Mouse (Mus musculus) CH12.LX (cell line): ENCODE measurements around the gene Isoc2a. TPM values are rescaled to one million over a fixed set of nuclear protein-coding genes. Genes with fewer than 3 reads are reported as not detected.
A peak's percentile ranks its signal among the peaks of the same experiment; 100 is the strongest.

Source experiments
- DNase-seq: peaks from one replicate; pipeline ENCODE4 v3.0.0-alpha.2; 2013; ENCODE audit errors: extremely low read depth
- H3K27ac ChIP-seq: 2 replicates; pipeline ENCODE4 v1.5.1; 2012; ENCODE audit warnings: low read depth, mild to moderate bottlenecking, control low read depth, moderate library complexity; ENCODE audit not compliant: insufficient read depth
- H3K27me3 ChIP-seq: replicated peaks from 2 replicates; pipeline ENCODE3; 2012; ENCODE audit warnings: inconsistent platforms
- H3K36me3 ChIP-seq, 2 experiments: replicated peaks in 1 of 2; 2 replicates each; pipeline versions ENCODE3 to v1.6.1; 2012; ENCODE audit warnings: inconsistent platforms in 1 of 2, low read length in 1 of 2, mild to moderate bottlenecking in 1 of 2, mixed read lengths in 1 of 2, moderate library complexity in 1 of 2; ENCODE audit not compliant: control insufficient read depth in 1 of 2, insufficient read depth in 1 of 2
- H3K4me1 ChIP-seq, 2 experiments: 2 replicates each; pipeline ENCODE4 v1.6.1; 2012; ENCODE audit warnings: inconsistent platforms in 1 of 2, moderate library complexity in 1 of 2; ENCODE audit not compliant: insufficient read depth in 2 of 2, control insufficient read depth in 1 of 2
- H3K4me2 ChIP-seq: 2 replicates; pipeline ENCODE4 v1.6.1; 2012; ENCODE audit warnings: low read depth, mild to moderate bottlenecking, control low read depth; ENCODE audit not compliant: poor library complexity, insufficient read depth, severe bottlenecking
- H3K4me3 ChIP-seq, 3 experiments: fragments of 150-350 bp in 1 of 3; sonication (generic) in 1 of 3; replicated peaks in 1 of 3; 2 replicates each; pipeline versions ENCODE3 to v1.5.1; 2011 to 2012; ENCODE audit warnings: low read depth in 2 of 3, low read length in 2 of 3, mild to moderate bottlenecking in 2 of 3, moderate library complexity in 2 of 3, control low read depth in 1 of 3, improper control_type of control experiment in 1 of 3, inconsistent platforms in 1 of 3, mixed read lengths in 1 of 3; ENCODE audit not compliant: poor library complexity in 1 of 3
- H3K79me2 ChIP-seq: replicated peaks from 2 replicates; pipeline ENCODE4 v1.6.1; 2012; ENCODE audit warnings: mild to moderate bottlenecking, moderate library complexity; ENCODE audit not compliant: control insufficient read depth, poor library complexity, insufficient read depth, severe bottlenecking; ENCODE audit errors: extremely low read depth
- H3K9ac ChIP-seq: 2 replicates; pipeline ENCODE4 v1.6.1; 2012; ENCODE audit warnings: low read depth, mild to moderate bottlenecking, control low read depth, moderate library complexity; ENCODE audit not compliant: insufficient read depth
- H3K9me3 ChIP-seq: replicated peaks from 2 replicates; pipeline ENCODE3; 2012; ENCODE audit warnings: low read length, inconsistent platforms, mixed read lengths
- CHD2 ChIP-seq: IDR thresholded peaks from 2 replicates; pipeline ENCODE4 v1.6.1; 2011; ENCODE audit warnings: low read length, improper control_type of control experiment
- CTCF ChIP-seq, 2 experiments: IDR thresholded peaks in 1 of 2; conservative IDR thresholded peaks in 1 of 2; 2 replicates each; pipeline ENCODE4 v1.5.1; 2011 to 2012; ENCODE audit warnings: low read depth in 2 of 2, low read length in 2 of 2, improper control_type of control experiment in 1 of 2, inconsistent platforms in 1 of 2, mild to moderate bottlenecking in 1 of 2, moderate library complexity in 1 of 2
- E2F4 ChIP-seq: IDR thresholded peaks from 2 replicates; pipeline ENCODE4 v1.6.1; 2011; ENCODE audit warnings: low read depth, low read length, improper control_type of control experiment; ENCODE audit not compliant: insufficient replicate concordance
- EP300 ChIP-seq: IDR thresholded peaks from 2 replicates; pipeline ENCODE4 v1.6.1; 2011; ENCODE audit warnings: low read length, improper control_type of control experiment
- ETS1 ChIP-seq: conservative IDR thresholded peaks from 2 replicates; pipeline ENCODE4 v1.6.1; 2012; ENCODE audit warnings: low read depth, mild to moderate bottlenecking, inconsistent platforms, low read length, improper control_type of control experiment, moderate library complexity
- HCFC1 ChIP-seq: IDR thresholded peaks from 2 replicates; pipeline ENCODE4 v1.6.1; 2012; ENCODE audit warnings: low read depth, mild to moderate bottlenecking, inconsistent platforms, low read length, improper control_type of control experiment
- JUN ChIP-seq: IDR thresholded peaks from 2 replicates; pipeline ENCODE4 v1.6.1; 2011; ENCODE audit warnings: low read depth, mild to moderate bottlenecking, low read length, improper control_type of control experiment, moderate library complexity; ENCODE audit not compliant: insufficient read depth
- MXI1 ChIP-seq: IDR thresholded peaks from 2 replicates; pipeline ENCODE4 v1.6.1; 2011; ENCODE audit warnings: mild to moderate bottlenecking, low read depth, low read length, improper control_type of control experiment
- NRF1 ChIP-seq: IDR thresholded peaks from 2 replicates; pipeline ENCODE4 v1.6.1; 2014; ENCODE audit warnings: low read depth, mild to moderate bottlenecking, inconsistent platforms, low read length, improper control_type of control experiment, moderate library complexity
- RAD21 ChIP-seq: IDR thresholded peaks from 2 replicates; pipeline ENCODE4 v1.6.1; 2011; ENCODE audit warnings: low read depth, mild to moderate bottlenecking, low read length, improper control_type of control experiment, moderate library complexity
- SMC3 ChIP-seq: IDR thresholded peaks from 2 replicates; pipeline ENCODE4 v1.6.1; 2011; ENCODE audit warnings: low read depth, low read length, improper control_type of control experiment
- TCF12 ChIP-seq: IDR thresholded peaks from 2 replicates; pipeline ENCODE4 v1.6.1; 2014; ENCODE audit warnings: low read depth, mild to moderate bottlenecking, inconsistent platforms, low read length, improper control_type of control experiment
- UBTF ChIP-seq: IDR thresholded peaks from 2 replicates; pipeline ENCODE4 v1.6.1; 2012; ENCODE audit warnings: low read depth, mild to moderate bottlenecking, inconsistent platforms, low read length, improper control_type of control experiment, moderate library complexity
- USF1 ChIP-seq: IDR thresholded peaks from 2 replicates; pipeline ENCODE4 v1.6.1; 2014; ENCODE audit warnings: low read depth, mild to moderate bottlenecking, inconsistent platforms, low read length, improper control_type of control experiment
- USF2 ChIP-seq: conservative IDR thresholded peaks from 2 replicates; pipeline ENCODE4 v1.6.1; 2011; ENCODE audit warnings: low read depth, low read length, improper control_type of control experiment
- ZNF384 ChIP-seq: IDR thresholded peaks from 2 replicates; pipeline ENCODE4 v1.6.1; 2012; ENCODE audit warnings: low read depth, low read length, improper control_type of control experiment, inconsistent platforms
- dilution Hi-C: fragments of 300-500 bp; cut with MboI; formaldehyde crosslinking; loops from 2 replicates; pipeline ENCODE4 v1.14.3; 2020; ENCODE audit warnings: low sequenced_read_pairs; ENCODE audit not compliant: extremely low pct_unique_long_range_greater_than_20kb, extremely low pct_ligation_motif_present
- in situ Hi-C: fragments of 300-500 bp; cut with MboI; formaldehyde crosslinking; loops from 3 replicates; pipeline ENCODE4 v1.14.3; 2019; ENCODE audit warnings: low sequenced_read_pairs, low pct_ligation_motif_present, low pct_unique_long_range_greater_than_20kb, mixed read lengths
- polyA plus RNA-seq: library from polyadenylated mRNA; unstranded; fragments of >175 nt; gene quantifications from 2 replicates; pipeline ENCODE4 v1.2.1, GENCODE M21; 2012; ENCODE audit warnings: low read depth; ENCODE audit not compliant: insufficient read length
- total RNA-seq, 2 experiments: library from RNA; depleted of rRNA; stranded (reverse); fragments of 300-350 nt in 1 of 2; fragments of >200 nt in 1 of 2; gene quantifications; 2 replicates each; pipeline ENCODE4 v1.2.3; 2012 to 2014

Gene Isoc2a
- total and polyA plus RNA-seq, 3 experiments: 8.4 to 15.4 (median 12.9) TPM

DNA sequence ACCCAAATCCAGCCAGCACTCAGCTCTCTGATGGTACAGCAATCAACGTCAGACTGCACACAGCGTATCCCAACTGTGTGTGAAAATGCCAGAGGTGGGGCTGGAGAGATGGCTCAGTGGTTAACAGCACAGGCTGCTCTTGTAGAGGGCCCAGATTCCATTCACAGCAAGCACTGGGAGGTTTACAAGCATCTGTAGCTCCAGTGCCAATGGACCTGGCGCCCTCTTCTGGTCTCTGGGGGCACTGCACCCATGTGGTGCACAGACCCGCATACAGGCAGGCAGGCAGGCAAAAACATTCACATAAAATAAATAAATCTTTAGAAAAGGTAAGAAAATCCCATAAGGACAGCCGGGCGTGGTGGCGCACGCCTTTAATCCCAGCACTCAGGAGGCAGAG is 24.2 kb downstream of the Isoc2a start:
- TF ChIP-seq SMC3: peak; percentile 45
- peak; percentile 36 for TF ChIP-seq RAD21
- peak in 1 of 2 experiments; percentile 59; a peak in 2 of 4 replicates for TF ChIP-seq CTCF (conservative IDR thresholded peaks at IDR 0.05 in 1 of 2, IDR thresholded peaks at IDR 0.05 in 1 of 2; ENCODE audit: low read depth in 2 of 2, low read length in 2 of 2)
- TF ChIP-seq MXI1: no peak
- Histone ChIP-seq H3K4me1 (no peaks in the 10 kb centered on the region), H3K9me3 (peaks cover 3% of the 10 kb centered on the region), H3K4me3 (no peak overlapping the region), H3K9ac (no peak overlapping the region), H3K36me3 (peaks cover 0 to 11% of the 10 kb centered on the region in 2 experiments), H3K79me2 (no peaks in the 10 kb centered on the region), H3K4me2 (no peak overlapping the region), H3K27ac (no peak overlapping the region), H3K27me3 (no peaks in the 10 kb centered on the region)
- DNase-seq: peak; percentile 27
- in situ Hi-C loops (no loop called here), dilution Hi-C loops (no loop called here)

DNA sequence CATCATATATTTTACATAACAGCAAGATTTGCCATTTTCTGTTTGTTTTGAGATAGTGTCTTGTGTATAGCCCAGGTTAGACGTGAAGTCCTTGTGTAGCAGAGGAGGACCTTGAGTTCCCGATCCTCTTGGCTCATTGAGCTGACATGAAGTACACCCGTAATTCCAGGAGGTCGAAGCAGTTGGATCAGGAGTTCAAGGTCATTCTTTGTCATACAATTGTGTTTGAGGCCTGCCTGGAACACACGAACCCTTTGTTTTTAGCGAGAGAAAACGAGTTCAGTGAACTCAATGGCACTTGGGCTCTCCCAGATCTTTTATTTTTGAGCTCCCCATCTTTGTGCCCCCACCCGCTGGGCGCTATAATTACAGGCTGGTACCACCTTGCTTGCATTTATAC is 25.5 kb downstream of the Isoc2a start:
- Histone ChIP-seq H3K4me1 (no peaks in the 10 kb centered on the region), H3K27ac (no peak overlapping the region), H3K36me3 (peaks cover 0 to 2% of the 10 kb centered on the region in 2 experiments), H3K4me3 (no peak overlapping the region), H3K9ac (no peak overlapping the region), H3K9me3 (peaks cover 3% of the 10 kb centered on the region), H3K27me3 (peaks cover 1% of the 10 kb centered on the region), H3K79me2 (no peaks in the 10 kb centered on the region), H3K4me2 (no peak overlapping the region)
- no peak for DNase-seq
- TF ChIP-seq JUN (no peak), RAD21 (no peak), UBTF (no peak), HCFC1 (no peak), USF2 (no peak), E2F4 (no peak)
- in situ Hi-C loops: no loop called here
- dilution Hi-C loops: no loop called here

DNA sequence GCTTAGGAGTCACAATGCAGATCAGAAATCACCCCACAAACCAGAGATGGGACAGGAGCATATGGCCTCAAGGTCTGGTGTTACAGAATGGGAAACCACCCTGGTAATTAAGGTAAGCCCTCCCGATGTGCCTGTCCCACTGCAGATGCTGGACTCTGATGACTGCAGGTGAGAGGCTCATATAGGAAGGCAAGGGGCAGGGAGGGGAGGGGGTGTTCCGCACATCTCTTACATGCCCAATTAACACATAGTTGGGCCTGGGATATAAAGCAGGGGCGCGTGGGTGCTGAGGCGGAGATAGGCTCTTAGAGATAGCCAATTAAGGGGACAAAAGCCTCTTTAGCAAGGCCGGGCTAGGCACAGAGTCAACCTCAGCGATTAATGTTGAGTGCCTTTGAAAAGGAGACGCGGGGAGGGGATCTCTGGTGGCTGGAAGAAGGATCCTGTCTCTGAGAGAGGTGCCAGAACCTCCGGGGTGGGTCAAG is 29.6 kb downstream of the Isoc2a start, which contains the start of gene Gm36210:
Gene Gm36210 (minus strand): TSS at position 51 of the 485 bp plus-strand sequence.
- Histone ChIP-seq H3K4me2 (no peak within 1 kb of the TSS), H3K79me2 (no peaks in the 10 kb centered on the region), H3K9ac (no peak within 1 kb of the TSS), H3K4me3 (no peak within 1 kb of the TSS), H3K4me1 (no peaks in the 10 kb centered on the region), H3K36me3 (no peaks in the 10 kb centered on the region), H3K27ac (no peak within 1 kb of the TSS), H3K27me3 (peaks cover 1% of the 10 kb centered on the region), H3K9me3 (no peaks in the 10 kb centered on the region)
- no peak for TF ChIP-seq NRF1
- no peak for TF ChIP-seq CTCF (conservative IDR thresholded peaks at IDR 0.05 in 1 of 2, IDR thresholded peaks at IDR 0.05 in 1 of 2; ENCODE audit: low read depth in 2 of 2, low read length in 2 of 2)
- TF ChIP-seq RAD21: no peak
- no peak for TF ChIP-seq TCF12
- no peak for TF ChIP-seq ZNF384
- TF ChIP-seq EP300: no peak
- TF ChIP-seq USF1: no peak
- TF ChIP-seq ETS1: no peak
- no peak for TF ChIP-seq CHD2
- in situ Hi-C loops (no loop called here), dilution Hi-C loops (no loop called here)
- no peak for DNase-seq
